Mouse (Mus musculus): ENCODE measurements around the gene Mccc2. TPM values are rescaled to one million over a fixed set of nuclear protein-coding genes. Genes with fewer than 3 reads are reported as not detected.

Gene Mccc2
- polyA plus RNA-seq, 1 experiment from 2014 or later: 52.4 TPM

GRCm38 (mm10) chr13:99979406-99979805 is 36.0 kb downstream of the Mccc2 start:
- H3K4me3 ChIP-seq: no peak overlapping the region
- H3K27me3 ChIP-seq: no peaks in the 10 kb centered on the region

GRCm38 (mm10) chr13:99970089-99970488 is 45.4 kb downstream of the Mccc2 start:
- ATAC-seq (ENCODE audit: low FRiP score, low read depth): no peak
- 86% methylated on average over 5 of the region's 5 CpGs for WGBS
- no peak overlapping the region for H3K9ac ChIP-seq
- H3K4me1 ChIP-seq: no peaks in the 10 kb centered on the region
- no peaks in the 10 kb centered on the region for H3K27me3 ChIP-seq
- no peak overlapping the region for H3K4me3 ChIP-seq
- no peak overlapping the region for H3K4me2 ChIP-seq (replicated peaks)
- no peaks in the 10 kb centered on the region for H3K9me3 ChIP-seq
- peaks cover 66% of the 10 kb centered on the region for H3K36me3 ChIP-seq
- H3K27ac ChIP-seq: no peak overlapping the region

More at GRCm38 (mm10) chr13:99979406-99979805, 36.0 kb downstream of the Mccc2 start:
- no peak overlapping the region for H3K4me2 ChIP-seq (replicated peaks)
- peaks cover 66% of the 10 kb centered on the region for H3K36me3 ChIP-seq
- no peak for ATAC-seq (ENCODE audit: low FRiP score, low read depth)
- H3K27ac ChIP-seq: no peak overlapping the region
- 77% methylated on average over 2 of the region's 2 CpGs for WGBS
- no peaks in the 10 kb centered on the region for H3K4me1 ChIP-seq
- no peaks in the 10 kb centered on the region for H3K9me3 ChIP-seq
- no peak overlapping the region for H3K9ac ChIP-seq

- no peak for ATAC-seq (ENCODE audit: low FRiP score, low read depth)
- H3K27ac ChIP-seq: no peak overlapping the region
- no peak overlapping the region for H3K4me2 ChIP-seq (replicated peaks)
- peaks cover 55% of the 10 kb centered on the region for H3K36me3 ChIP-seq
- no peaks in the 10 kb centered on the region for H3K9me3 ChIP-seq
- no peak overlapping the region for H3K4me3 ChIP-seq
- no peaks in the 10 kb centered on the region for H3K27me3 ChIP-seq
- WGBS: 88% methylated on average over 11 of the region's 11 CpGs
- no peak overlapping the region for H3K9ac ChIP-seq
- H3K4me1 ChIP-seq: no peaks in the 10 kb centered on the region
Observed at GRCm38 (mm10) chr13:99967013-99967678, 48.3 kb downstream of the Mccc2 start.

- H3K36me3 ChIP-seq: peaks cover 51% of the 10 kb centered on the region
- no peak for ATAC-seq (ENCODE audit: low FRiP score, low read depth)
Observed at GRCm38 (mm10) chr13:99963814-99964213, 51.6 kb downstream of the Mccc2 start.

GRCm38 (mm10) chr13:99961661-99962060 is 53.8 kb downstream of the Mccc2 start:
- 80% methylated on average over 4 of the region's 4 CpGs for WGBS

More at GRCm38 (mm10) chr13:99963814-99964213, 51.6 kb downstream of the Mccc2 start:
- H3K4me1 ChIP-seq: no peaks in the 10 kb centered on the region
- H3K4me3 ChIP-seq: no peak overlapping the region
- no peak overlapping the region for H3K9ac ChIP-seq
- H3K9me3 ChIP-seq: no peaks in the 10 kb centered on the region
- H3K4me2 ChIP-seq (replicated peaks): no peak overlapping the region
- no peak overlapping the region for H3K27ac ChIP-seq
- 70% methylated on average over 6 of the region's 6 CpGs for WGBS
- no peaks in the 10 kb centered on the region for H3K27me3 ChIP-seq

GRCm38 (mm10) chr13:99955591-99955944 is 59.9 kb downstream of the Mccc2 start:
- Histone ChIP-seq H3K27ac (no peak overlapping the region), H3K4me2 (replicated peaks) (no peak overlapping the region), H3K9me3 (peaks cover 9% of the 10 kb centered on the region), H3K4me1 (no peaks in the 10 kb centered on the region), H3K27me3 (no peaks in the 10 kb centered on the region), H3K9ac (no peak overlapping the region), H3K36me3 (peaks cover 92% of the 10 kb centered on the region), H3K4me3 (no peak overlapping the region)
- 94% methylated on average over 1 of the region's 1 CpGs for WGBS
- ATAC-seq (ENCODE audit: low FRiP score, low read depth): no peak

More at GRCm38 (mm10) chr13:99961661-99962060, 53.8 kb downstream of the Mccc2 start:
- peaks cover 5% of the 10 kb centered on the region for H3K9me3 ChIP-seq
- no peaks in the 10 kb centered on the region for H3K4me1 ChIP-seq
- ATAC-seq (ENCODE audit: low FRiP score, low read depth): no peak
- H3K36me3 ChIP-seq: peaks cover 59% of the 10 kb centered on the region
- no peaks in the 10 kb centered on the region for H3K27me3 ChIP-seq
- H3K4me3 ChIP-seq: no peak overlapping the region
- H3K4me2 ChIP-seq (replicated peaks): no peak overlapping the region
- H3K27ac ChIP-seq: no peak overlapping the region
- H3K9ac ChIP-seq: no peak overlapping the region

- no peak overlapping the region for H3K4me3 ChIP-seq
- no peak overlapping the region for H3K4me2 ChIP-seq (replicated peaks)
- H3K27ac ChIP-seq: no peak overlapping the region
- H3K4me1 ChIP-seq: no peaks in the 10 kb centered on the region
- no peak for ATAC-seq (ENCODE audit: low FRiP score, low read depth)
- 92% methylated on average over 5 of the region's 5 CpGs for WGBS
- H3K27me3 ChIP-seq: no peaks in the 10 kb centered on the region
- H3K9me3 ChIP-seq: peaks cover 9% of the 10 kb centered on the region
- H3K36me3 ChIP-seq: peaks cover 90% of the 10 kb centered on the region
- no peak overlapping the region for H3K9ac ChIP-seq
Observed at GRCm38 (mm10) chr13:99954902-99955590, 60.4 kb downstream of the Mccc2 start.

GRCm38 (mm10) chr13:99947417-99947816 is 68.0 kb downstream of the Mccc2 start:
- H3K27me3 ChIP-seq: no peaks in the 10 kb centered on the region
- peaks cover 47% of the 10 kb centered on the region for H3K36me3 ChIP-seq
- 85% methylated on average over 4 of the region's 4 CpGs for WGBS
- no peak overlapping the region for H3K4me3 ChIP-seq
- no peak overlapping the region for H3K9ac ChIP-seq
- no peak overlapping the region for H3K27ac ChIP-seq
- H3K4me2 ChIP-seq (replicated peaks): no peak overlapping the region
- no peaks in the 10 kb centered on the region for H3K4me1 ChIP-seq
- H3K9me3 ChIP-seq: no peaks in the 10 kb centered on the region
- no peak for ATAC-seq (ENCODE audit: low FRiP score, low read depth)

GRCm38 (mm10) chr13:99943525-99943924 is 71.9 kb downstream of the Mccc2 start:
- ATAC-seq (ENCODE audit: low FRiP score, low read depth): no peak
- Histone ChIP-seq H3K36me3 (peaks cover 13% of the 10 kb centered on the region), H3K9ac (no peak overlapping the region), H3K4me3 (no peak overlapping the region), H3K4me1 (peaks cover 4% of the 10 kb centered on the region), H3K27ac (no peak overlapping the region), H3K9me3 (no peaks in the 10 kb centered on the region), H3K4me2 (replicated peaks) (no peak overlapping the region), H3K27me3 (no peaks in the 10 kb centered on the region)
- WGBS: 92% methylated on average over 2 of the region's 2 CpGs

- Histone ChIP-seq H3K4me1 (peaks cover 7% of the 10 kb centered on the region), H3K9ac (no peak overlapping the region), H3K4me2 (replicated peaks) (no peak overlapping the region), H3K4me3 (no peak overlapping the region), H3K36me3 (peaks cover 6% of the 10 kb centered on the region; the same call in 1 of the 2 replicates), H3K27ac (no peak overlapping the region), H3K27me3 (no peaks in the 10 kb centered on the region), H3K9me3 (no peaks in the 10 kb centered on the region)
- 24% methylated on average over 2 of the region's 2 CpGs for WGBS
- ATAC-seq (ENCODE audit: low FRiP score, low read depth): no peak
Observed at GRCm38 (mm10) chr13:99940601-99941000, 74.8 kb downstream of the Mccc2 start.

- ATAC-seq (ENCODE audit: low FRiP score, low read depth): no peak
- Histone ChIP-seq H3K27me3 (no peaks in the 10 kb centered on the region), H3K4me2 (replicated peaks) (no peak overlapping the region), H3K27ac (no peak overlapping the region), H3K36me3 (peaks cover 6% of the 10 kb centered on the region; the same call in 1 of the 2 replicates), H3K9ac (no peak overlapping the region), H3K9me3 (no peaks in the 10 kb centered on the region), H3K4me3 (no peak overlapping the region), H3K4me1 (peaks cover 7% of the 10 kb centered on the region)
- WGBS: 83% methylated on average over 8 of the region's 8 CpGs
Observed at GRCm38 (mm10) chr13:99939320-99939671, 76.1 kb downstream of the Mccc2 start.

GRCm38 (mm10) chr13:99938606-99939319 is 76.7 kb downstream of the Mccc2 start:
- WGBS: 85% methylated on average over 10 of the region's 10 CpGs
- Histone ChIP-seq H3K4me3 (no peak overlapping the region), H3K4me1 (peaks cover 7% of the 10 kb centered on the region), H3K4me2 (replicated peaks) (no peak overlapping the region), H3K9ac (no peak overlapping the region), H3K36me3 (peaks cover 3% of the 10 kb centered on the region; the same call in 1 of the 2 replicates), H3K27me3 (no peaks in the 10 kb centered on the region), H3K27ac (no peak overlapping the region), H3K9me3 (no peaks in the 10 kb centered on the region)
- no peak for ATAC-seq (ENCODE audit: low FRiP score, low read depth)

All from limb, embryonic 13.5 days (tissue).